ENCODE assay signal across 22 mouse cellular contexts in the genomic region with DNA sequence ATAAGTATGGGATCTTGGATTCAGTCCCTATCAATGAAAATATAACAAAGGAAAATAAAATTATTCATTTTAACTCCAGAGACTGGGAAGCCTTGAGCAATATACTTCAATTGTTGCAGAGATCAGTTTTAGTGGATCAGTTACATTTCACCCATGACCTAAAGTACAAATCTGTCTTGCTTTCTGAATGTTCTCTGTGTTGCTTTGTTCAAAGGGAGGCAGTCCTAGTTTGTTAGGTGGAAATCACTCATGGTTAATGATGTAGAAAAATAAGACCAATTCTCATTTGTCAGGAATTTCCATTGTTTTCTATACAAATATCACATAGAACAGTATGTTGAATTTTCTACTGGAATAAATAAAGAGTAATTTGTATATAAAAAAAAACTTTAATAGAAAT. TPM values are rescaled to one million over a fixed set of nuclear protein-coding genes. Genes with fewer than 3 reads are reported as not detected.
A peak's percentile ranks its signal among the peaks of the same experiment; 100 is the strongest.
DNase-seq lines count a peak whose midpoint lies in the region; ATAC-seq and TF ChIP-seq lines count a peak whose summit lies in the region.
"Had no signal": no experiment of that assay in that cellular context is flagged by ENCODE, and none has a peak within 500 bp of the region (broad histone marks: within the 10 kb centered on the region; RNA-seq: fewer than 3 reads in every experiment).

No protein-coding gene starts in this region.

- no peak overlapping the region for H3K27ac ChIP-seq in kidney, embryonic 15.5 days
- H3K27ac ChIP-seq in kidney, postnatal 0 days = no peak overlapping the region
- H3K27ac ChIP-seq: embryonic facial prominence, embryonic 10.5 days; embryonic facial prominence, embryonic 12.5 days; forebrain, embryonic 13.5 days; forebrain, embryonic 15.5 days had no signal

- no peak for DNase-seq in kidney, postnatal 10 days
- DNase-seq in kidney, postnatal 0 days (ENCODE audit: low spot score) = peak; percentile 58
- no peak for DNase-seq in kidney, postnatal 4 days
- peak; percentile 8 for DNase-seq in adipocyte (ENCODE audit: low spot score)
- DNase-seq in cerebellum, postnatal 25 days = no peak
- DNase-seq: adrenal gland, adult 2 months; adrenal gland, postnatal 10 days; adrenal gland, postnatal 25 days; cerebellum, adult 11 months; cerebellum, adult 18-20 months; cerebellum, adult 8-10 months; cerebellum, adult 9-11 months; cerebellum, postnatal 14 days; forebrain, postnatal 0 days had no signal

- no peaks in the 10 kb centered on the region for H3K9me3 ChIP-seq in kidney, embryonic 15.5 days (replicated peaks)
- H3K9me3 ChIP-seq in kidney, postnatal 0 days (replicated peaks; ENCODE audit: low read length) = no peaks in the 10 kb centered on the region
- H3K9me3 ChIP-seq: embryonic facial prominence, embryonic 10.5 days; embryonic facial prominence, embryonic 12.5 days; forebrain, embryonic 13.5 days; forebrain, embryonic 15.5 days had no signal

- no peaks in the 10 kb centered on the region for H3K27me3 ChIP-seq in kidney, embryonic 15.5 days
- H3K27me3 ChIP-seq in kidney, postnatal 0 days (ENCODE audit: insufficient read depth, low read length) = no peaks in the 10 kb centered on the region
- H3K27me3 ChIP-seq: embryonic facial prominence, embryonic 12.5 days; forebrain, embryonic 13.5 days; forebrain, embryonic 15.5 days had no signal

- TF ChIP-seq CTCF in kidney, postnatal 0 days (IDR thresholded peaks at IDR 0.05; ENCODE audit: low read depth) = no peak

- H3K36me3 ChIP-seq in kidney, embryonic 15.5 days = no peaks in the 10 kb centered on the region
- H3K36me3 ChIP-seq in kidney, postnatal 0 days (ENCODE audit: insufficient read depth, low read length) = no peaks in the 10 kb centered on the region
- H3K36me3 ChIP-seq: embryonic facial prominence, embryonic 10.5 days; embryonic facial prominence, embryonic 12.5 days; forebrain, embryonic 15.5 days had no signal

- ATAC-seq in kidney, embryonic 15.5 days (replicated peaks; ENCODE audit: low FRiP score) = peak; percentile 62; the same call in 1 of the 2 replicates
- ATAC-seq in kidney, postnatal 0 days (replicated peaks; ENCODE audit: low FRiP score, low read depth) = no peak
- ATAC-seq: activated CD4-positive, CD25-positive, alpha-beta regulatory T cell, adult 4 months; forebrain, embryonic 13.5 days; forebrain, embryonic 15.5 days; forebrain, postnatal 0 days; Patski had no signal

- H3K4me1 ChIP-seq in kidney, embryonic 15.5 days = no peaks in the 10 kb centered on the region
- H3K4me1 ChIP-seq in kidney, postnatal 0 days (replicated peaks; ENCODE audit: insufficient read depth, low read length) = no peaks in the 10 kb centered on the region
- H3K4me1 ChIP-seq: embryonic facial prominence, embryonic 10.5 days; embryonic facial prominence, embryonic 12.5 days; forebrain, embryonic 13.5 days; forebrain, embryonic 15.5 days had no signal

- no peak overlapping the region for H3K4me3 ChIP-seq in kidney, embryonic 15.5 days (replicated peaks)
- H3K4me3 ChIP-seq in kidney, postnatal 0 days (replicated peaks; ENCODE audit: low read depth, low read length) = no peak overlapping the region
- H3K4me3 ChIP-seq: embryonic facial prominence, embryonic 10.5 days; embryonic facial prominence, embryonic 12.5 days; forebrain, embryonic 13.5 days; forebrain, embryonic 15.5 days had no signal

- no peak overlapping the region for H3K4me2 ChIP-seq in kidney, embryonic 15.5 days
- H3K4me2 ChIP-seq in kidney, postnatal 0 days (ENCODE audit: low read length) = no peak overlapping the region
- H3K4me2 ChIP-seq: embryonic facial prominence, embryonic 12.5 days; forebrain, embryonic 13.5 days; forebrain, embryonic 15.5 days had no signal

- no peak overlapping the region for H3K9ac ChIP-seq in kidney, embryonic 15.5 days
- H3K9ac ChIP-seq in kidney, postnatal 0 days (ENCODE audit: low read depth, low read length) = no peak overlapping the region
- H3K9ac ChIP-seq: embryonic facial prominence, embryonic 12.5 days; forebrain, embryonic 13.5 days; forebrain, embryonic 15.5 days; forebrain, postnatal 0 days had no signal

RNA-seq across cellular contexts. Expression of a gene that starts 11.1 kb away (rescaled TPM):
- polyA plus RNA-seq in kidney, embryonic 15.5 days (2015; fragmentation: Nextera tagmentation; extraction: Ambion mirVana) = 0.72 and 1.1 TPM in 2 replicates
- 0.36 and 0.38 TPM in 2 replicates for polyA plus RNA-seq in kidney, postnatal 0 days (2015; fragmentation: Nextera tagmentation; extraction: Ambion mirVana)
- polyA plus RNA-seq: C2C12, Patski had no signal

Comparison
In these comparisons a context has a peak if more than half of its experiments do, and no peak if none do; other contexts are left out.
1. DNase-seq: peak in kidney, postnatal 0 days (single experiment) and adipocyte (single experiment); none in kidney, postnatal 10 days (single experiment), kidney, postnatal 4 days (0 of 2) and cerebellum, postnatal 25 days (0 of 2).